Comparison of ENCODE assay signal across 17 mouse cellular contexts in the genomic region with DNA sequence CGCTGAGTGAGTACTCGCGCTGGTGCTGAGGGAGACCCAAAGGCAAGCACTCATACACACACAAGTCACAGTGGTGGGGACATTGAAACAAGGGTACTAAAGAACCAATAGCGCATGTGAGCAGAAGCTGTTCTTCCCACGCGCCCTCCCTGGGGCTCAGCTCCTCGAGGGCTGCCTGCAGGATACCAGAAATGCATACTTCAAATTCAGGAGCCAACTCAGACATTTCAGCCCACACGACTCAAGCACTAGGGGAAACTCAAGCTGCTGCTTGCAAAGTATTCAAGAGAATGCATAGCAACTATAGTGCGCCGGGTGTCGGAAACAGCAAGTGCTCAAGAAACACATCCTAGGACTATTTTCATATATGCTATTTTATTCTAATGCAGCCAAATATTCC. TPM values are rescaled to one million over a fixed set of nuclear protein-coding genes. Genes with fewer than 3 reads are reported as not detected.
DNase-seq lines count a peak whose midpoint lies in the region; ATAC-seq and TF ChIP-seq lines count a peak whose summit lies in the region.
"Had no signal": no experiment of that assay in that cellular context is flagged by ENCODE, and none has a peak within 500 bp of the region (broad histone marks: within the 10 kb centered on the region; RNA-seq: fewer than 3 reads in every experiment).

No protein-coding gene starts in this region.

- H3K36me3 ChIP-seq in lung, embryonic 15.5 days = no peaks in the 10 kb centered on the region
- H3K36me3 ChIP-seq: hindbrain, embryonic 15.5 days; midbrain, embryonic 15.5 days had no signal

- DNase-seq in lung, adult 2 months = no peak
- DNase-seq in frontal cortex, postnatal 25 days (ENCODE audit: low spot score in 2 of 2) = peak; percentile 28 to 53
- DNase-seq in left cerebral cortex, postnatal 14 days (ENCODE audit: low spot score in 2 of 2) = peak; percentile 75 to 83
- peak; percentile 91 for DNase-seq in telencephalon, adult 2 months (ENCODE audit: low read depth, low spot score)
- no peak for DNase-seq in gastrocnemius, postnatal 10 days
- DNase-seq: adrenal gland, postnatal 10 days; cerebellum, adult 11-12 months; cerebellum, postnatal 36 days; gastrocnemius, postnatal 25 days; lung, adult 18-20 months had no signal

- H3K27me3 ChIP-seq in lung, embryonic 15.5 days = no peaks in the 10 kb centered on the region
- H3K27me3 ChIP-seq: hindbrain, embryonic 15.5 days; midbrain, embryonic 15.5 days had no signal

- no peak overlapping the region for H3K4me3 ChIP-seq in lung, embryonic 15.5 days
- H3K4me3 ChIP-seq in lung, adult 2 months (replicated peaks; ENCODE audit: extremely low read depth, low read depth, low read length) = no peak overlapping the region
- H3K4me3 ChIP-seq: hindbrain, embryonic 15.5 days; midbrain, embryonic 15.5 days had no signal

- intact Hi-C loops in left cerebral cortex, postnatal 14 days (cut with DNase I) = loop anchor here (5.0 kb wide), 1 partner anchor 37 kb away; no protein-coding TSS in a partner anchor

- TF ChIP-seq POLR2A in lung, adult 2 months (IDR thresholded peaks at IDR 0.05; ENCODE audit: borderline replicate concordance, extremely low read depth, low read depth, low read length) = no peak

- 54% methylated on average over 11 of the region's 11 CpGs for WGBS in lung, embryonic 15.5 days
- WGBS in lung, adult 2 months = 62% methylated on average over 11 of the region's 11 CpGs

- H3K27ac ChIP-seq in lung, embryonic 15.5 days = peak overlapping the region; percentile 73
- H3K27ac ChIP-seq: hindbrain, embryonic 15.5 days; kidney, postnatal 0 days; midbrain, embryonic 15.5 days had no signal

- no peak overlapping the region for H3K4me2 ChIP-seq in lung, embryonic 15.5 days
- H3K4me2 ChIP-seq: hindbrain, embryonic 15.5 days; midbrain, embryonic 15.5 days had no signal

- ATAC-seq in lung, embryonic 15.5 days (ENCODE audit: borderline replicate concordance, extremely low read depth, low FRiP score, low TSS enrichment) = no peak
- no peak for ATAC-seq in megakaryocyte, adult 5-6 weeks (ENCODE audit: poor library complexity, severe bottlenecking)
- ATAC-seq: forebrain, embryonic 14.5 days; intestine, embryonic 16.5 days; midbrain, embryonic 15.5 days had no signal

- peaks cover 30% of the 10 kb centered on the region for H3K4me1 ChIP-seq in lung, embryonic 15.5 days
- H3K4me1 ChIP-seq in lung, adult 2 months (ENCODE audit: control insufficient read depth, insufficient read depth, low read length) = peaks cover 10% of the 10 kb centered on the region

- no peak overlapping the region for H3K9ac ChIP-seq in lung, embryonic 15.5 days
- H3K9ac ChIP-seq: hindbrain, embryonic 15.5 days; midbrain, embryonic 15.5 days had no signal

- TF ChIP-seq CTCF in lung, adult 2 months (IDR thresholded peaks at IDR 0.05; ENCODE audit: insufficient read depth, low read length) = no peak

- H3K9me3 ChIP-seq in lung, embryonic 15.5 days = no peaks in the 10 kb centered on the region
- H3K9me3 ChIP-seq: hindbrain, embryonic 15.5 days; midbrain, embryonic 15.5 days had no signal

RNA-seq across cellular contexts. Expression of a gene that starts 3.7 kb away (rescaled TPM):
- polyA plus RNA-seq in lung, embryonic 15.5 days (2015; fragmentation: Nextera tagmentation; extraction: Ambion mirVana) = 21.8 and 23.7 TPM in 2 replicates
- polyA plus RNA-seq in lung, adult 2 months (2012; rRNA removed) = 35.4 and 79.1 TPM in 2 replicates
- 10 to 100 TPM; 39.4 to 41.7 TPM for total RNA-seq in left cerebral cortex, postnatal 14 days (2021)
- 37.2 and 42.4 TPM in 2 replicates for total RNA-seq in megakaryocyte, adult 5-6 weeks (2015)
- total RNA-seq in megakaryocyte, adult 5-6 weeks (2017) = 43.1 and 50.8 TPM in 2 replicates
- total RNA-seq in gastrocnemius, postnatal 10 days (2021) = 10 to 100 TPM; 18.4 to 25.0 TPM

RNA-seq across cellular contexts. Expression of a gene that starts 37.9 kb away (rescaled TPM):
- polyA plus RNA-seq in lung, embryonic 15.5 days (2015; fragmentation: Nextera tagmentation; extraction: Ambion mirVana) = 32.7 and 34.7 TPM in 2 replicates
- polyA plus RNA-seq in lung, adult 2 months (2012; rRNA removed) = 93.7 and 100 TPM in 2 replicates
- 100 to 1,000 TPM in 1 of 2 experiments, 10 to 100 TPM in 1; 89.2 to 100 TPM for total RNA-seq in left cerebral cortex, postnatal 14 days (2021)
- total RNA-seq in megakaryocyte, adult 5-6 weeks (2015) = 10.8 and 11.3 TPM in 2 replicates
- 9.1 and 14.0 TPM in 2 replicates for total RNA-seq in megakaryocyte, adult 5-6 weeks (2017)
- total RNA-seq in gastrocnemius, postnatal 10 days (2021) = 10 to 100 TPM; 11.4 to 15.6 TPM

Comparison
In these comparisons a context has a peak if more than half of its experiments do, and no peak if none do; other contexts are left out.
1. DNase-seq: peak in frontal cortex, postnatal 25 days (2 of 2), left cerebral cortex, postnatal 14 days (2 of 2) and telencephalon, adult 2 months (single experiment); none in lung, adult 2 months (single experiment) and gastrocnemius, postnatal 10 days (single experiment).
2. RNA of a gene that starts 37.9 kb away (total RNA-seq): 89.2 to 100 TPM in left cerebral cortex, postnatal 14 days; 11.4 to 15.6 TPM in gastrocnemius, postnatal 10 days and 9.1 to 14.0 TPM in megakaryocyte, adult 5-6 weeks; every median in the first group is over 4 times any median in the second.